Mouse (Mus musculus): ENCODE data around the gene Cep128.

DNA sequence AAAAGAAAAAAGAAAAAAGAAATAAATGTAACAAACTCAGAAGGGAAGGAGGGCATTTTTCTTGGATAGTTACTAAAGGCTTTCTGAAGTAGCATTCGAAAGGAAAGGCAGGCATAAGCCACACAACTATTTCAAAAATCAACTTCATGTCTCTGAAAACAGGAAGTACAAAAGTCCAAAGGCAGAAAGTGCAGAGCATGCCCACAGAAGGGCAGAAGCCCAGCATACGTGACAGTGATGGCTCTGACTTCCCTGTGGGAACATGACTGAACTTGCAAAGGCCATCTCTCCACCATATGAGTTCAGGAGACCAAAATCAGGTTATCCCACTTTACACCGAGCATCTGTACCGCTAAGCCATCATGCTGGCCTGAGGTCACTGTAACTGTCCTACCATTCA is 71.6 kb downstream of the Cep128 start:
- TF ChIP-seq CTCF (IDR thresholded peaks at IDR 0.05; ENCODE audit: borderline replicate concordance, control insufficient read depth, extremely low read depth, insufficient read depth, low read length, poor library complexity) = no peak
- TF ChIP-seq POLR2A (IDR thresholded peaks at IDR 0.05; ENCODE audit: control insufficient read depth, extremely low read depth, insufficient read depth, low read length, poor library complexity) = no peak

All from thymus, adult 2 months (tissue).